7 mouse cellular contexts compared by ENCODE assay signal in genomic region chr2:165878021-165878585, GRCm38 (mm10). TPM values are rescaled to one million over a fixed set of nuclear protein-coding genes. Genes with fewer than 3 reads are reported as not detected.
A peak's percentile ranks its signal among the peaks of the same experiment; 100 is the strongest.
DNase-seq lines count a peak whose midpoint lies in the region; ATAC-seq and TF ChIP-seq lines count a peak whose summit lies in the region.

No protein-coding gene starts in this region.

- H3K4me3 ChIP-seq in liver, adult 2 months (ENCODE audit: insufficient read depth, low read depth, low read length) = no peak overlapping the region
- H3K4me3 ChIP-seq in embryonic fibroblast, embryonic 13.5 days (ENCODE audit: insufficient read depth, low read length) = no peak overlapping the region
- H3K4me3 ChIP-seq in limb, embryonic 11.5 days (ENCODE audit: low read depth, low read length) = no peak overlapping the region
- no peak overlapping the region for H3K4me3 ChIP-seq in small intestine, adult 2 months (ENCODE audit: low read depth, low read length)

- no peaks in the 10 kb centered on the region for H3K9me3 ChIP-seq in limb, embryonic 11.5 days (ENCODE audit: control insufficient read depth, low read length)

- H3K9ac ChIP-seq in liver, adult 2 months (ENCODE audit: low read depth, low read length) = no peak overlapping the region
- 0 out of 2 replicates have a peak overlapping the region, but pooled peaks have one; percentile 13 for H3K9ac ChIP-seq in limb, embryonic 11.5 days (ENCODE audit: low read length)

- H3K36me3 ChIP-seq in liver, adult 2 months (ENCODE audit: control insufficient read depth, insufficient read depth, low read length) = peaks cover 3% of the 10 kb centered on the region; the same call in 1 of the 2 replicates
- peaks cover 4% of the 10 kb centered on the region; the same call in 1 of the 2 replicates for H3K36me3 ChIP-seq in limb, embryonic 11.5 days (ENCODE audit: control insufficient read depth, insufficient read depth, low read length)
- H3K36me3 ChIP-seq in small intestine, adult 2 months (ENCODE audit: control insufficient read depth, insufficient read depth, low read length) = peaks cover 12% of the 10 kb centered on the region

- peak overlapping the region; percentile 22; the same call in 1 of the 2 replicates for H3K4me2 ChIP-seq in limb, embryonic 11.5 days (ENCODE audit: low read depth, severe bottlenecking)

- no peaks in the 10 kb centered on the region for H3K27me3 ChIP-seq in liver, adult 2 months (ENCODE audit: control insufficient read depth, insufficient read depth, low read length)
- no peaks in the 10 kb centered on the region for H3K27me3 ChIP-seq in limb, embryonic 11.5 days (ENCODE audit: control insufficient read depth, insufficient read depth, low read length)
- H3K27me3 ChIP-seq in small intestine, adult 2 months (ENCODE audit: control insufficient read depth, insufficient read depth, low read length) = no peaks in the 10 kb centered on the region

- peaks cover 44% of the 10 kb centered on the region; the same call in 1 of the 2 replicates for H3K79me2 ChIP-seq in liver, adult 2 months (ENCODE audit: control insufficient read depth, insufficient read depth, low read length)

- peaks cover 59% of the 10 kb centered on the region for H3K4me1 ChIP-seq in liver, adult 2 months (ENCODE audit: control insufficient read depth, insufficient read depth, low read length)
- H3K4me1 ChIP-seq in embryonic fibroblast, embryonic 13.5 days (ENCODE audit: control insufficient read depth, insufficient read depth, low read length) = peaks cover 50% of the 10 kb centered on the region
- H3K4me1 ChIP-seq in limb, embryonic 11.5 days (ENCODE audit: control insufficient read depth, insufficient read depth, low read length) = peaks cover 88% of the 10 kb centered on the region
- peaks cover 64% of the 10 kb centered on the region for H3K4me1 ChIP-seq in small intestine, adult 2 months (ENCODE audit: control insufficient read depth, insufficient read depth, insufficient read length, low read length)

- no peak for ATAC-seq in limb, embryonic 11.5 days (ENCODE audit: insufficient number of reproducible peaks, low FRiP score, low TSS enrichment, low read depth)
- no peak for ATAC-seq in frontal cortex, adult (ENCODE audit: low TSS enrichment)

- TF ChIP-seq POLR2A in liver, adult 2 months (IDR thresholded peaks at IDR 0.05; ENCODE audit: extremely low read depth, insufficient read depth, low read length) = no peak
- no peak for TF ChIP-seq POLR2A in embryonic fibroblast, embryonic 13.5 days (IDR thresholded peaks at IDR 0.05; ENCODE audit: low read depth, low read length)
- no peak for TF ChIP-seq POLR2A in small intestine, adult 2 months (IDR thresholded peaks at IDR 0.05; ENCODE audit: low read depth, low read length)

- DNase-seq in liver, adult 2 months (ENCODE audit: extremely low read depth, low read depth, low spot score) = no peak
- DNase-seq in liver = no peak
- DNase-seq in limb, embryonic 11.5 days (ENCODE audit: low spot score) = no peak
- DNase-seq in lung, postnatal 4 days = no peak

- no peak for TF ChIP-seq CTCF in liver, adult 2 months (IDR thresholded peaks at IDR 0.05; ENCODE audit: low read depth, low read length)
- TF ChIP-seq CTCF in embryonic fibroblast, embryonic 13.5 days (IDR thresholded peaks at IDR 0.05; ENCODE audit: borderline replicate concordance, insufficient read depth, low read length) = no peak
- no peak for TF ChIP-seq CTCF in small intestine, adult 2 months (IDR thresholded peaks at IDR 0.05; ENCODE audit: extremely low read depth, insufficient read length, insufficient replicate concordance, low read depth, low read length)

- 11% methylated on average over 10 of the region's 10 CpGs for WGBS in liver, adult 2 months
- WGBS in limb, embryonic 11.5 days = 10% methylated on average over 10 of the region's 10 CpGs
- 24% methylated on average over 10 of the region's 10 CpGs for WGBS in small intestine, adult 2 months

- peak overlapping the region; percentile 29 for H3K27ac ChIP-seq in liver, adult 2 months (replicated peaks; ENCODE audit: insufficient read depth, low read depth, low read length)
- H3K27ac ChIP-seq in embryonic fibroblast, embryonic 13.5 days (ENCODE audit: insufficient read depth, low read length) = peak overlapping the region; percentile 12; the same call in 1 of the 2 replicates
- H3K27ac ChIP-seq in limb, embryonic 11.5 days (replicated peaks; ENCODE audit: low read depth, low read length) = peak overlapping the region; percentile 4; the same call in 1 of the 2 replicates
- H3K27ac ChIP-seq in small intestine, adult 2 months (ENCODE audit: insufficient read depth, low read depth, low read length) = peak overlapping the region; percentile 88

RNA-seq across cellular contexts. Expression of gene Zmynd8, which starts 20.7 kb away (rescaled TPM):
- 10.0 and 10.8 TPM in 2 replicates for total RNA-seq in liver, adult 2 months (2014; rRNA removed)
- polyA plus RNA-seq in liver, adult 2 months (2012; rRNA removed) = 6.4 and 7.8 TPM in 2 replicates
- polyA plus RNA-seq in embryonic fibroblast, embryonic 13.5 days (2011; ENCODE audit: insufficient read length, low read depth, missing spikeins) = 65.8 and 66.4 TPM in 2 replicates
- 43.5 and 46.9 TPM in 2 replicates for polyA plus RNA-seq in limb, embryonic 11.5 days (2014; fragmentation: Nextera tagmentation; extraction: Ambion mirVana)
- polyA plus RNA-seq in small intestine, adult 2 months (2012; rRNA removed) = 9.7 and 17.4 TPM in 2 replicates

Comparison
In these comparisons a context has a peak if more than half of its experiments do, and no peak if none do; other contexts are left out.
1. H3K27ac ChIP-seq: peak in every context shown above with its lines; median percentile 88 in small intestine, adult 2 months; 29 in liver, adult 2 months; 12 in embryonic fibroblast, embryonic 13.5 days; 4 in limb, embryonic 11.5 days.